Mouse (Mus musculus): ENCODE data around the gene Arl5a. TPM values are rescaled to one million over a fixed set of nuclear protein-coding genes. Genes with fewer than 3 reads are reported as not detected.
A peak's percentile ranks its signal among the peaks of the same experiment; 100 is the strongest.

Gene Arl5a
- total RNA-seq (2021) (10 to 100 TPM; 32.5 to 33.9 TPM), polyA plus RNA-seq (2012; rRNA removed) (10.0 and 23.9 TPM in 2 replicates)
- long read RNA-seq, full-length matches to known transcripts = 19 of 25 reads
- long read RNA-seq, partial matches to known transcripts = 0 of 25 reads
- long read RNA-seq, other reads (novel, unspliced or antisense) = 6 of 25 reads

- Histone ChIP-seq H3K27ac (peak within 1 kb of the TSS; percentile 93), H3K4me3 (peak within 1 kb of the TSS; percentile 97), H3K4me1 (ENCODE audit: control insufficient read depth, insufficient read depth, low read length) (peaks cover 17% of the 10 kb centered on the region), H3K36me3 (ENCODE audit: control insufficient read depth, insufficient read depth, low read length) (peaks cover 24% of the 10 kb centered on the region), H3K9ac (ENCODE audit: low read depth, low read length) (peak within 1 kb of the TSS; percentile 88), H3K27me3 (ENCODE audit: control insufficient read depth, insufficient read depth, low read length) (no peaks in the 10 kb centered on the region), H3K79me2 (replicated peaks; ENCODE audit: control insufficient read depth, insufficient read depth, low read length) (peaks cover 6% of the 10 kb centered on the region)
- intact Hi-C loops (cut with DNase I) = loop anchor here (5.0 to 10.0 kb wide), 5 partner anchors 147 to 770 kb away; partner anchors contain the start of genes Arl6ip6, Prpf40a, Rif1 and Stam2
- under 1% methylated on average over 46 of the region's 57 CpGs for WGBS
- DNase-seq = peak; percentile 96 to 99
- peak; percentile 96 for TF ChIP-seq POLR2A (IDR thresholded peaks at IDR 0.05; ENCODE audit: insufficient read depth, low read depth, low read length)
- 0 out of 2 replicates have a peak, but pooled peaks have one; percentile 15 for TF ChIP-seq EP300 (IDR thresholded peaks at IDR 0.05; ENCODE audit: insufficient read depth, low read depth, low read length)
- TF ChIP-seq CTCF (IDR thresholded peaks at IDR 0.05) = no peak
These were observed at the start of gene Arl5a for GRCm38 (mm10) chr2:52424747-52425522. Arl5a (minus strand) TSS chr2:52424901.

GRCm38 (mm10) chr2:52471545-52472291 is 47.0 kb upstream of the Arl5a start:
- no peaks in the 10 kb centered on the region for H3K4me1 ChIP-seq (ENCODE audit: control insufficient read depth, insufficient read depth, low read length)
- no peak for DNase-seq
- H3K27ac ChIP-seq = no peak overlapping the region
- intact Hi-C loops (cut with DNase I) = no loop called here
- no peaks in the 10 kb centered on the region for H3K27me3 ChIP-seq (ENCODE audit: control insufficient read depth, insufficient read depth, low read length)
- no peak overlapping the region for H3K9ac ChIP-seq (ENCODE audit: low read depth, low read length)
- H3K79me2 ChIP-seq (replicated peaks; ENCODE audit: control insufficient read depth, insufficient read depth, low read length) = no peaks in the 10 kb centered on the region
- 33% methylated on average over 4 of the region's 4 CpGs for WGBS
- TF ChIP-seq EP300 (IDR thresholded peaks at IDR 0.05; ENCODE audit: insufficient read depth, low read depth, low read length) = no peak
- no peak for TF ChIP-seq POLR2A (IDR thresholded peaks at IDR 0.05; ENCODE audit: insufficient read depth, low read depth, low read length)
- TF ChIP-seq CTCF (IDR thresholded peaks at IDR 0.05) = no peak
- H3K4me3 ChIP-seq = no peak overlapping the region
- no peaks in the 10 kb centered on the region for H3K36me3 ChIP-seq (ENCODE audit: control insufficient read depth, insufficient read depth, low read length)

- no peak overlapping the region for H3K9ac ChIP-seq (ENCODE audit: low read depth, low read length)
- H3K27ac ChIP-seq = no peak overlapping the region
- no peaks in the 10 kb centered on the region for H3K4me1 ChIP-seq (ENCODE audit: control insufficient read depth, insufficient read depth, low read length)
- no peak overlapping the region for H3K4me3 ChIP-seq
- H3K79me2 ChIP-seq (replicated peaks; ENCODE audit: control insufficient read depth, insufficient read depth, low read length) = no peaks in the 10 kb centered on the region
- intact Hi-C loops (cut with DNase I) = no loop called here
- H3K27me3 ChIP-seq (ENCODE audit: control insufficient read depth, insufficient read depth, low read length) = no peaks in the 10 kb centered on the region
- DNase-seq = no peak
- 84% methylated on average over 4 of the region's 4 CpGs for WGBS
- TF ChIP-seq POLR2A (IDR thresholded peaks at IDR 0.05; ENCODE audit: insufficient read depth, low read depth, low read length) (no peak), CTCF (IDR thresholded peaks at IDR 0.05) (no peak), EP300 (IDR thresholded peaks at IDR 0.05; ENCODE audit: insufficient read depth, low read depth, low read length) (no peak)
- no peaks in the 10 kb centered on the region for H3K36me3 ChIP-seq (ENCODE audit: control insufficient read depth, insufficient read depth, low read length)
These were observed 45.4 kb upstream of the Arl5a start for GRCm38 (mm10) chr2:52470044-52470560.

GRCm38 (mm10) chr2:52467629-52468028 is 42.9 kb upstream of the Arl5a start:
- H3K27ac ChIP-seq = no peak overlapping the region
- WGBS = 76% methylated on average over 6 of the region's 6 CpGs

GRCm38 (mm10) chr2:52461206-52461967 is 36.7 kb upstream of the Arl5a start:
- Histone ChIP-seq H3K9ac (ENCODE audit: low read depth, low read length) (no peak overlapping the region), H3K27me3 (ENCODE audit: control insufficient read depth, insufficient read depth, low read length) (no peaks in the 10 kb centered on the region), H3K4me1 (ENCODE audit: control insufficient read depth, insufficient read depth, low read length) (no peaks in the 10 kb centered on the region), H3K36me3 (ENCODE audit: control insufficient read depth, insufficient read depth, low read length) (no peaks in the 10 kb centered on the region), H3K79me2 (replicated peaks; ENCODE audit: control insufficient read depth, insufficient read depth, low read length) (no peaks in the 10 kb centered on the region), H3K27ac (no peak overlapping the region), H3K4me3 (no peak overlapping the region)
- DNase-seq = no peak
- 81% methylated on average over 12 of the region's 12 CpGs for WGBS
- no peak for TF ChIP-seq EP300 (IDR thresholded peaks at IDR 0.05; ENCODE audit: insufficient read depth, low read depth, low read length)
- TF ChIP-seq CTCF (IDR thresholded peaks at IDR 0.05) = no peak
- TF ChIP-seq POLR2A (IDR thresholded peaks at IDR 0.05; ENCODE audit: insufficient read depth, low read depth, low read length) = no peak
- intact Hi-C loops (cut with DNase I) = no loop called here

More at GRCm38 (mm10) chr2:52467629-52468028, 42.9 kb upstream of the Arl5a start:
- H3K9ac ChIP-seq (ENCODE audit: low read depth, low read length) = no peak overlapping the region
- H3K4me1 ChIP-seq (ENCODE audit: control insufficient read depth, insufficient read depth, low read length) = no peaks in the 10 kb centered on the region
- TF ChIP-seq POLR2A (IDR thresholded peaks at IDR 0.05; ENCODE audit: insufficient read depth, low read depth, low read length) (no peak), EP300 (IDR thresholded peaks at IDR 0.05; ENCODE audit: insufficient read depth, low read depth, low read length) (no peak), CTCF (IDR thresholded peaks at IDR 0.05) (no peak)
- intact Hi-C loops (cut with DNase I) = no loop called here
- no peaks in the 10 kb centered on the region for H3K36me3 ChIP-seq (ENCODE audit: control insufficient read depth, insufficient read depth, low read length)
- no peak overlapping the region for H3K4me3 ChIP-seq
- no peaks in the 10 kb centered on the region for H3K79me2 ChIP-seq (replicated peaks; ENCODE audit: control insufficient read depth, insufficient read depth, low read length)
- no peak for DNase-seq
- H3K27me3 ChIP-seq (ENCODE audit: control insufficient read depth, insufficient read depth, low read length) = no peaks in the 10 kb centered on the region
